Mouse (Mus musculus) layer of hippocampus, adult 2 months (tissue): ENCODE results near the gene Grap. TPM values are rescaled to one million over a fixed set of nuclear protein-coding genes. Genes with fewer than 3 reads are reported as not detected.
"Not testable (repeated sequence)": the region's sequence is repeated elsewhere in the genome, so short reads cannot be mapped to it uniquely, and the experiment has no call there.

Experiments used
- DNase-seq, 2 experiments: peaks; one replicate each; pipeline ENCODE4 v3.0.0; 2022; ENCODE audit warnings: low spot score in 2 of 2
- H3K27ac ChIP-seq: fragments of 200-600 bp; 2 replicates; pipeline ENCODE4 v1.8.1; 2022
- H3K4me3 ChIP-seq: fragments of 200-600 bp; 2 replicates; pipeline ENCODE4 v1.8.1; 2022; ENCODE audit warnings: mild to moderate bottlenecking
- CTCF ChIP-seq: fragments of 200-600 bp; conservative IDR thresholded peaks from 2 replicates; pipeline ENCODE4 v1.8.1; 2022; ENCODE audit warnings: antibody characterized with exemption, mild to moderate bottlenecking, moderate library complexity
- total RNA-seq, 2 experiments: library from RNA; stranded (reverse); gene quantifications; 2 replicates each; pipeline ENCODE4 v1.2.3; 2021

The Grap gene
- total RNA-seq, 2 experiments from 2014 or later = 4.1 to 4.4 TPM

GRCm38 (mm10) chr11:61619791-61620241 is 33.2 kb upstream of the Grap start:
- DNase-seq = peak; percentile 69 to 84
- TF ChIP-seq CTCF = peak; percentile 70
- peak overlapping the region; percentile 56 for H3K4me3 ChIP-seq
- peak overlapping the region; percentile 94 for H3K27ac ChIP-seq

GRCm38 (mm10) chr11:61620254-61620670 is 32.8 kb upstream of the Grap start:
- peak; percentile 82 to 83 for DNase-seq
- TF ChIP-seq CTCF = peak; percentile 84
- Histone ChIP-seq H3K4me3 (peak overlapping the region; percentile 56), H3K27ac (peak overlapping the region; percentile 94)

DNA sequence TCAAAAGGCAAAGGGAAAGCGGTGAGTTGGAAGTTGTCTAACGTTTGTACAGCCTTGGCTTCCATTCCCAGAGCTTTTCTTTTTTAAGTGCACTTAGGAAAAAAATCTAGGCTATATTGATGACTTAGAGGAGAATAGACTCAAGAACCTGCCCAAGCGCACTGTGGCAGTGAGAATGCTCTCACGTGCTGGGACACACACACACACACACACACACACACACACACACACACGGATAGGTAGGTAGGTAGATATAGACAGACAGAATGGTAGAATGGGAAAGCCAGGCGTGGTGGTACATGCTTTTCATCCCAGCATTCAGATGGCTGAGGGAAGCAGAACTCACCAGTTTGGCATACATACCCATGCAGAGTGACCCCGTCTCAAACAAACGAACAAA is 32.3 kb upstream of the Grap start:
- TF ChIP-seq CTCF = no peak
- Histone ChIP-seq H3K27ac (peak overlapping the region; percentile 94), H3K4me3 (peak overlapping the region; percentile 56)
- no peak for DNase-seq

- DNase-seq = peak in 1 of 2 experiments; percentile 34
- no peak overlapping the region for H3K27ac ChIP-seq
- no peak overlapping the region for H3K4me3 ChIP-seq
- TF ChIP-seq CTCF = no peak
These were observed 27.9 kb upstream of the Grap start for GRCm38 (mm10) chr11:61625136-61625535.

- TF ChIP-seq CTCF = peak; percentile 39
- Histone ChIP-seq H3K27ac (no peak overlapping the region), H3K4me3 (no peak overlapping the region)
- no peak for DNase-seq
These were observed 26.6 kb upstream of the Grap start for GRCm38 (mm10) chr11:61626509-61626908.

DNA sequence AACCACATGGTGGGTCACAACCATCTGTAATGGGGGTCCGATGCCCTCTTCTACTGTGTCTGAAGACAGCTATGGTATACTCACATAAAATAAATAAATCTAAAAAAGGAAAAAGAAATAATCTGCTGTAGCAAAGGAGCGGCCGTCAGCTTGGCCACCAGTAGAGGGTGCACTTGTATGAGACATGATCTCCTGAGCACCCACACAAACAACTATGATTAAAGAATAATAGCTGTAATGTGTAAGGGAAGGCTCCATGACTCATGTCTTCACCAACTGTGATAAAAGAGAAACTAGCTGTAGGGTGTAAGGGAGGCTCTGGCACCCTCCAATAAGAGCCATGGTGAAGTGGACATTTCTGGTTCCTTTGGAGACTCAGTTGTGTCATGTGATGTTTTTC is 23.4 kb upstream of the Grap start:
- DNase-seq = no peak
- H3K4me3 ChIP-seq = no peak overlapping the region
- peak; percentile 65 for TF ChIP-seq CTCF
- H3K27ac ChIP-seq = no peak overlapping the region

DNA sequence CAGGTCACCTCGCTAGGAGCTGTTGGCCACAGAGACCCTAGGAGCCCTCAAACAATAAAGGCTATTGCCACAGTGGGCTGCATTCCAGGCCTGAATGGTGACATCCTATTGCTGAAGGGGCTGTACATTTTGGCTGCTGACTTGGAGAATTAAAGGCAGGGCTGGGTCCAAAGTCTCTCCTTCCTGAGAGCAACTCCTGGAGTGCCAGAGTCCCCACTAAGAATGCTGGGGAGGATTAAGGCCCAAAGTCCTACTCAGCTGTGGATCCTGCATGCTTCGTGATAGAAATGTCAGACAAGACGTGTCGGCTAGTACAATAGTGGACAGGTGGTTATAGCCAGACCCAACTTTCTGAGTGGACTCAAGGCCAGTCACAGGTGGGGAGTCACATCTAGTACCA is 16.8 kb upstream of the Grap start:
- H3K4me3 ChIP-seq, DNase-seq, H3K27ac ChIP-seq: not testable (repeated sequence)

- Histone ChIP-seq H3K4me3 (no peak overlapping the region), H3K27ac (no peak overlapping the region)
- 0 out of 2 replicates have a peak, but pooled peaks have one; percentile 15 for TF ChIP-seq CTCF
- no peak for DNase-seq
These were observed 15.7 kb upstream of the Grap start for GRCm38 (mm10) chr11:61637413-61637812.

DNA sequence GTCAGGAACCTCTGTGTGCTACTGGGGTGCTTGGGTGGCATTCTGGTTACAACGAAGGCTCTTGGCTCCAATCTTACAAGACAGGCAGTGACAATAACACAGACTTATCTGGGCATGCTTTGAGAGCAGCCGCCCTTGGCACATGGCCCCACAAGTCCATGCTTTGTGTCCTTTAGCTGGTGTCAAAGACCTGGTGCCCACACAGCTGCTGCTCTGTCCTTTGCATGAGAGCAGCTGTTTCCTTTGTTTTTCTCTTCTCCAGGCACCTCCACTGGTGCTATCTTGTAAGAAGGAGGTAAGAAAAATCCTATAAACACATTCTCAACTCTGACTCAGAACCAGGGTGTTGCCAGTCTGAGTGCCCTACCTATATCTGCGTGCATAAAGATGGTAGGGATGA is 15.2 kb upstream of the Grap start:
- DNase-seq = no peak
- TF ChIP-seq CTCF = no peak
- no peak overlapping the region for H3K27ac ChIP-seq
- H3K4me3 ChIP-seq = no peak overlapping the region

DNA sequence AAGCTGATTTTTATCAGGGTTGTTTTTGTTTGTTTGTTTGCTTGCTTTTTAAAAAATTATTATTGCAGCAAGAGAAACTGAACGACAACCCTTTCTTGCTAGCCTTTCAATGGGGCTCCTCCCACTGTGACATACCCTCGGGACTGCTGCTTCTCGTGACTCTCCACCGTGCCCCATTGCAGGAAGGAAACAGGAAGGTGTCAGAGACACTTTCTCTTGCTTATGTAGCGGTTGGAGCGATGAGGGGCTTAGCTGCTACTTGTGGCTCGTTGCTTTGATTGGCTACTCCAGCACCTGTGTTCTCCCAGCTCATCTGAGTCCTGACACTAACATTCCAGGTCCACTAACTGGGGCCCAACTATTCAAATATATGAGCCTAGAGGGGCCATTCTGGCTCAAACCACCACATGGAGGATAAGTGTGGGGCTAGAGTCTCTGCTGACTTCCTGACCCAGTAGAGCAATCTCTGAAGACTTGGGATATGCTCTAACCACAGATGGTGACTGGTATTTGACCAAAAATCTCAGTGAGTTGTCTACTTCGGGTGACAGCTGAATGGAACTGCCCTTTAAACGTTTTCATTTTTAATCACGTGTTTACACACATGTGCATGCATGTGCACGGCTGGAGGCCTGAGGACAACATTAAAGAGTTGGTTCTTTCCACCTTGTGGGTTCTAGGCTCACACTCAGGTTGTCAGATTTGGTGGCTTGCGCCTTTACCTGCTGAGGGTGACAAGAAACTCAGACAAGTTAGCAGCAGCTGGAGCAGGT is 14.1 kb upstream of the Grap start:
- H3K27ac ChIP-seq = no peak overlapping the region
- TF ChIP-seq CTCF = no peak
- H3K4me3 ChIP-seq = no peak overlapping the region
- DNase-seq = no peak

DNA sequence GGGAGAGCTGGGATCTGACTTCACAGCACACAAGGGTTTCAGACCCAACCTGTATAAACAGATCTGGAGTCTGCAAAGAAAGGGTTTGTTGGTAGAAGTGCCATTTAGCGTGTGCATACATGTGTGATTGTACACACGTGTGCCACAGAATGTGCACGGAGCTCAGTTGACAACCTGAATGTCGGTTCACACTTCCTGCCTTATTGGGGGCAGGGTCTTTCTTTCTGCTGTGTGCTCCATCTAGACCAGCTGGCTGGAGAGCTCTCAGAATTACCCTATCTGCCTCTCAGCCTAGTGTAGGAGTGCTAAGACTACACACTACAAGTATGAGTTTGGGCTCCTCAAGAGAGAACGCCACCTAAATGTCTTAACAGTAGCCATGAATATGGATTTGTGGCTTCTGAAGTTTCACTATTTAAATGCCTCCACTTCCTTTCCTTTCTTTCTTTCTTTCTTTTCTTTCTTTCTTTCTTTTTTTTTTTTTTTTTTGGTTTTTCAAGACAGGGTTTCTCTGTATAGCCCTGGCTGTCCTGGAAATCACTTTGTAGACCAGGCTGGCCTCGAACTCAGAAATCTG is 13.4 kb upstream of the Grap start:
- no peak for TF ChIP-seq CTCF
- Histone ChIP-seq H3K27ac (no peak overlapping the region), H3K4me3 (no peak overlapping the region)
- DNase-seq = no peak

GRCm38 (mm10) chr11:61640585-61640984 is 12.5 kb upstream of the Grap start:
- H3K27ac ChIP-seq, DNase-seq, H3K4me3 ChIP-seq: not testable (repeated sequence)

GRCm38 (mm10) chr11:61642106-61642505 is 11.0 kb upstream of the Grap start:
- DNase-seq = no peak
- Histone ChIP-seq H3K4me3 (no peak overlapping the region), H3K27ac (no peak overlapping the region)
- TF ChIP-seq CTCF = no peak
